Mouse (Mus musculus): ENCODE data around the gene Mospd2.

Gene Mospd2

DNA sequence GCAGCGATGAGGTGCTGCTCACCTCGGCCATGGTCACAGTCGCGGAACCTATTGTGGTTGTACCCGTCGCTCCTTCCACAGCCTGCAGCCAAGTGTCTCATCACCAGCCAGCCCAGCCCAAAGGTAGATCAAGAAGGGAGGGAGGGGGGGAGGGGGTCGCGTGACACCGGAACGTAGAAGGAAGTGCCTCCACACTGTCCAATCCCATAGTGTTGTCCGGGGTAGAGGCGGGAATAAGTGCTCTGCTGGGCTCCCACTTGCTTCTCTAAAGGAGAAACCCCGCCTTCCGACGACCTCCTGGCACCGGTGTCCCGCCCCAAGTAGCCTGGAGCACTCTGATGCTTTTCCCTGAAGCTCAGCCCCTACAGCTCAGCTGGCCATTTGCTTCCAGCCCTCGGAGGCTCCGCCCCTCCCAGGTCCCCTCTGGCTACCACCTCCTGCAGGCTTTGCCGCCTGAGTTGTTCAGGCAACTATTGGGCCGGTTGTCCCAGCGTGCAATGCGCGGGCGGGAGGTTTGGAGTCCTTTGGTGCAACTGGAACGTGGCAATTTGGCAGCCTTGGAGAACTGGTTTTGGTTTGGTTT, at the start of gene Mospd2, which contains the start of gene Fancb:
TSS of gene Mospd2 (minus strand) at position 183 of the 583 bp plus-strand sequence.
TSS of gene Fancb (plus strand) at position 400 of the 583 bp plus-strand sequence.
- DNase-seq, result peak; percentile 83 to 90

DNA sequence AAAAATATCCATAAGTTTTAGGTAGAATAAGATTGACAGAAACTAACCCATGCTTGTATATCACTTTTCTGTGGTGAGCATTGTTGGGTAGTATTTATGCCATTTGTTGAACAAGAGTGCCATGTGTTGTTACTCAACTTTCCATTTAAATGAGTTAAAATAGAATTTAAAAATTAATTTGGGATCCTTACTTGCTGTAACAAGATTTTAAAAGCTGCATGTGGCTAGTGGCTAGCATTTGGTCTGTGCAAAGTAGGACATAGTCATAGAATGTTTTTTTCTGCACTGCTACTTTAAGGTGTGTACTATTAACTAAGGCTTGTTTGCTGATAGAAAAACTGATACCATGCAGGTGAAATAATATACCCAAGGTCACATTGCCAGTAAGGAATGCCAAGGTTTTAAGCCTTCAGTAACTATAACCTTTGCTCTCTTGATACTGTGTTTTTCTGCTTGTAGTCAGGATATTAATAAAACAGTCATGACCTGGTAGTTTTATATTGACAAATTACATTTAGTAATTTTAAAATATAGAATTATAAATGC, 24.7 kb upstream of the Mospd2 start, which contains the start of gene Gm17604:
TSS of gene Gm17604 (minus strand) at position 51 of the 546 bp plus-strand sequence.
- DNase-seq, result no peak

DNA sequence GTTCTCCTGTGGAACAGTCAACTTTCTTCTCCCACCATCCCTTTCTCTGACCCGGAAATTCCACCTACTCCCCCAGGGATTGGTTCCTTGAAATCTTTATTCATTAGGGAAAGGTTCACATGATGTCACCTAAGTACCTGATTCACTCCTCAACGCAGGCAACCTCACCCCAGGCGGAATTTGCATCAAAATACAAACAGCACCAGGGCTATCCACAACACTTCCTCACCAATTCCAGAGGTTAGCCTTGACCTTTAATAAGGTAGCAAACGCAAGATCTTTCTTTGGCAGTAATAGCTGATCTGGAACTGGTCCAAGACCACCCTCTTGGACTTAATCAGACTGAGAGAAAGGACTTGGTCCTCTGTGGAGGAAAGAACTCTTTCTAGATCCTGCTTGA, 23.0 kb upstream of the Mospd2 start:
- DNase-seq, result no peak

DNA sequence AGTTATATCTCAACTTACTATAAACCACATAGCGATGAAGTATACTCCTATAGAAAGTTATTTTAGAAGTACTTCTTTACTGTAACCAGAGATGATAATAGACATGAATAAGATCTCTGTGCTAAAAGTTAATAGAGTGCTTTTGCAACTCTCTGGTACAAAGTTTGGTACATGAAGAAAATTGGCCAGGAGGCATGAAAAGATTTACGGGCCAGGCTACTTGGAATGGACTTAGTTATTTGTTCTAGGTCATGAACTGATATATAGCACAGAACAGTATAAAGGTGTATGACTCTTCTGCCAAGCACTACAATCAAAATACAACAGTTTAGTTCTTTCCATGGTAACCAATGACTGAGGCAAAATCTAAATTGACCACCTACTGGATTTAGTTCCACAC, 1.3 kb downstream of the Mospd2 start:
- no peak for DNase-seq

DNA sequence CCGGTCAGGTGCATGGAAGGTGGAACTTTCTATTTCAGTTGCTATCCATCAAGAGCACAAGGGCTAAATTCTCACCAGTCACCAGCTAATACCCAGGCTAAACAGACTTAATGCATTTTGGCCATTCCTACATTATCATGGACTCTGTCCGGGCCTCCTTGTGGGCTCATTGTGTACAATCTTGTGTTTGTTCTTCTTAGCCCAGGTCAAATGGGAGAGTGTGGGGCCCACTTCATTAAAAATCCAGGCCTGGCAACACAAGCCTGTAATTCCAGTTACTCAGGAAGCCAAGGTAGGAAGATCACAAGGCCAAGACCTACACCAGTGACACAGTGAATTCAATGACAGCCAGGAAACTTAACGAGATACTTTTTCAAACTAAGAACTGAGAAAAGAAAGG, 9.0 kb downstream of the Mospd2 start:
- no peak for DNase-seq

DNA sequence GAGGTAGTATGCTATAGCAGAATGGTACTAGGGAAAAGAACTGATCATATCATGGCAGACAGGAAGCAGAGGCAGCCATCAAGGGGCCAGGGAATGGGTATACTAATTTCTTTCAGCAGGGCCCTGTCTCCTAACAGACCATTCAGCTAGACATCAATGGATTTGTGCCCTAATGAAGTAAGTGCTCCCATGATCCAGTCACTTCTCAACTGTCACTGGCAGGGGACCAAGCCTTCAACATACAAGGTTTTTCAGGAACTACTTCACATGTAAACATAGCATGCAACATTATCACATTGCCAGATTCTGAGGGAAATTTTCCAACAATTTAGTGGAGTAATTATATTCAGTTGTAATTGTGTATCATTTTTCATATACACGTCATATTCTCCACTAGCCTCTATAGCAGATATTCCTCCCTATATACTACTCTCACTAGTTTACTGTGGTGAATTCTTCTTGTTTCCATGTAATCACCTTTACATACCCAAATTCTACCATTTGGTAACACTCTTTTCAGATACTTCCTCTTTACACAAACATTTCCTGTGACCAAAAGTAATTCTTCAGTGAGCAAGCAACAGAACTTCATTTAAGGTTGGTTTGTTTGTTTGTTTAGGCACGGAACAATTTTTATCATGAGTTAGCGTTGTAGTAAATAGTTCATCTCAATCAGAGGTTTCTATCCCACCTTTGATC, 14.3 kb downstream of the Mospd2 start:
- no peak for DNase-seq

DNA sequence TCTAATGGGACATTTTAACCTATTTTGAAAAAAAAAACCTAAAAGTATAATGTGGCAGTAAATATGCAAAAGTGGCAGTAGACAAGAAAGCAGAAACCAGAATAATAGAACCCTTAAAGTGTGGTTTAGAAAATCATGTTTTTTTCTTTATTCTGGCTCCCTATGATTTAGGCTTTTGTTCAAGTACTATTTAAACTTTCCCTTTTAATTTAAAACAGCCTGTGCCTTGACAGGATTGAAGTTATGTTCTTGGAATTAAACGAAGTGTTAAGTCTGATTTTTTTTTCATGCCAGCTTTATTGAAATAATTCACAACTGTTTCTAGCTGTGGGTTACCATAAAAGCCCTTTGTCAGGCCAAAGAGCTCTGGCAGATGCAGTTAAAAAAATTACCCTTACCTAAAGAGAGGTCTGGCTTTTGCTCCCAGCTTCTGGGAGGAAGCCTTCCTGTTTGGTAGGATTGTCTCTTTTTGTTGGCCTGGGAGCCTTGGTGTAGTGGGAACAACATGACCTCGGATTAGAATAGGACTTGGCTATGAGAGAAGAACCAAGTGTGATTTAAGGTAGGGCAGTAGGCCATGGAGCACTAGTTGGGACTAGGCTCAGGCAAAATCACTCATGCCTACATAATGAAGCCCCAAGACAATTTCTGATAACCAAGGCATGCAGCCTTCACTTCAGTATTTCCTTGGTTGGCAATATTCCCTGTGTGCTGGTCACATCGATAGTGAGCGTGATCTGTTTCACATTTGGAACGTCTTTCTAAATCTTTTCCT, 27.4 kb downstream of the Mospd2 start:
- DNase-seq, result no peak

DNA sequence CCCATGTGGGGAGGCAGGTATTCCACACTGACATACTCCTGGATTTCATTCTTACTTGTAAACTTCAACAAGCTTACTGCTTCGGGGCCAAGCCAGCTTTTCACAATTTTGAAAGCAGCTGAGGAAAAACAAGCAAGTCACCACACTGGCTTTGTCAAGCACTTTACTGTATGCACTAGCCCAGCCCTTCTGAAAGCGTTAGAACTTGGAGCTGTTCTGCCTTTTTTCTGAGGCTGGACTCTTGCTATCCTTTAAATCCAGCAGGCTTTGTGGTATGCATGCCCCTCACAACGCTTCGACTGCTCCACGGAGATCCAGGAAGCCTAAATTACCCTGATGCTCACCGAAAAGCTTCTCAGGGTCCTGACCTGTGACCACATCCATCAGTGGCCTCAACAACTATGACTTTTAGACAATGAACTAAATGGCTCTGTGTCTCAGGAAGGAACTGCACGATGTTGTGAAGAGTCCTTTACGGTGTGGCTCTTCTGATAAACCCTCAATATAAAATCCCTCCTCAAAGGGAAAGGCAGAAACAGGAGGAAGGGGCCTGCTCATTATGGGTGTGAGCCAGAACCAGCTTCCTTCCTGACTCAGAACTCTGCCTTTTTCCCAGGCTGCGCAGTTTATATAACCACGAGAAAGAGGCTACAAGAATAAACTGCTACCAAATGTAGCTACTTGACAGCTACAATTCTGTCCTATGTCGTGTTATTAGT, 28.2 kb downstream of the Mospd2 start:
- DNase-seq, result no peak

DNA sequence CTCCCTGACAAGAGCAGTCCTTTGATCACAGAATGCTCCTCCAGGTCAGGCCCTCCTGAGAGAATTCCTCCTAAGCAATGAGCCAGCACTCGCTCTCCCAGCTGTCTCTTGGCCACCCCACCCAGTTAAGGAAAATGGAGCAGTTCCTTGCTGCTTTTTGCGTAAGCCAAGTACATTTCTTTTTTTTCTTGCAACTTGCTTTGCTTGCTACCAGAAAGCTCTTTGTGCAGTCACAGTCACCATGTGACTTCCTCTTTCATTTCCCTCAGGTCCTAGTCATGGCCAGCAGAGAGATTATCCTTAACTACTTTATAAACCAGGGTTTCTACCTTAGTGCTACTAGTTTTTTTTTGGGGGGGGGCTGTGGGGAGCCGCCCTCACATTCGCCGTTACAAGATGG, 38.6 kb downstream of the Mospd2 start:
- DNase-seq, result no peak

DNA sequence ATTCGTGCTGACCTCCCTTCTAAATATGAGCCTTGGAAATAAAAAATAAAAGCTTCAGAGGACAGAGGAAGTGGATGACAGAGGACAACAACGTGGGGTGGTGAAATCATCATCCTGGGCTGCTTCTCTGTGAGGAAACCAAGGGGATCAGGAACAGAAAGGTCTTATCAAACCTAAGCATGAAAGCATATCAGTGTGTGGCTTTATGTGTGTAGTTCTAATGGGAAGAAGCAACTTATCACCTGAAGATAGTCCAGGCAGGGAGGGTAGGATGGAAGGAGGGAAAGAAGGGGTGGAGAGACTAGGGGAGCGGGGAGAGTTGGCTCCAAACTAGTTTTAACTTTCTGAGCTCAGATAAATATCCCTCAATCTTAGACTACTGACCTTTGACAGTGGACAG, 67.2 kb downstream of the Mospd2 start:
- no peak for DNase-seq

DNA sequence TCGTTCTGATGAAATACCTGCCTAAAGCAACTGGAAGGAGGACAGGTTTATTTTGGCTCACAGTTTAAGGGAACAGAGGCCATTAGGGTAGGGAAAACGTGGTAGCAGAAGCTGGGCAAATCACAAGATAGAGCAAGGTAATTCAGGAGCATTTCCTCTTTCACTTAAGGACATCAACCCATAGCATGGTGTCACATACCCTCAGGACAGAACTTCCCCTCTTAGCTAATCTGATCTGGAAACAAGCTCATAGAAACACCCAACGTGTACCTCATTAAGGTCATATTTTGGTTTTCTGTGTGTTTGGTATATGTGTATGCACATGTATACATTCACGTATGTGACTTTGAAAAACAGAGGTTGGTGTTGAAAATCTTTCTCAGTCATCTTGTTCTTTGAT, 68.0 kb downstream of the Mospd2 start:
- no peak for DNase-seq

DNA sequence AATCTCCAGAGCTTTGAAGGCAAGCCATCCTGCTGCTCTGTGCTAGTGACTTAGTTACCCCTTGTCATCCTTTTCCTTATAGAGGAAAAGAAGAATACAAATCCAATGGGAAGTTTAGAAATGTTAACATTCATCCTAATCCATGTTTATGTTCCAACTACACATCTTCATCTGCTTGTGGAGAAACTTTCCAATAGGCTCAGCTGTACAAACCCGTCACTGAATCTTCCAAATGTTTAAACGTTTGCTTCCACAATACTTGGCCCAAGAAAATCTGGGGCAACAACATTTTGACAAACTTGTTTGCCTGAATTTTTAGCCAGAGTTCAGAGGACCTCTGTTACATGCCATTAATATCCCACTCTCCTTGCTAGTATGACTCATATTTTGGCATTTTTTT, 78.3 kb downstream of the Mospd2 start:
- DNase-seq, result no peak

DNA sequence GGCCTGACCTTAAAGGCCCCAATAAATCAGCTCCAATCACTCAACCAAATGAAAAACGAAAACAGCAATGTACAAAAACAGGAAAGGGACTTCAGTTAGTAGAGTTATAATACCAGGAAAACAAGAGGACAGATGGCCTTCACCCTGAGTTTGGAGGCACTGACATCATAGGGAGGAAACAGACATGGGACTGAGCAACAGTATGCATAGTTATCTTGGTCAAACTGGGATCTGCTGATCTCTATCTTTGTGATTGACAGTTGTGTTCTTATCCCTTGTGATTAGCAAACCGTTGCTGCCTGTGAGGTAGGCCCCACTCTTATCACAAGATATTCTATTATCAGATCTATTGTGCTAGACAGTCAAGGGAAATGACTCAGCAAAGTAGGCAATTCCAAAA, 80.4 kb downstream of the Mospd2 start:
- DNase-seq, result no peak

DNA sequence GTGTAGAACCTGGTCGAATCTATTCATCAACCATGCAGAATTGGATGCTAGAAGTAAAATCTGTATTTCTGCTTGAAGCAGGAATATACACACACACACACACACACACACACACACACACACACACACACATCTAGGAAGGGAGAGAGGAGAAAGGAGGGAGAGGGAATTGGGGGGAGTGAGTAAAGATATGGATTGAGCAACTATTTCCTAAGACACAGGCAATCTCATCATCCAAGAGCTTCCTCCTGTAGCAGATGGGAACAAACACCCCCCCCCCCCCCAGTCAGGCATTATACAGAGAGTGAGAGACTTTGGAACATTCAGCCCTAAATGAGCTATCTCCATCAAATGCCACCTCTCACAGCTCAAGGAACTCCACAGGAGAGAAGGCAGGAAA, 93.9 kb downstream of the Mospd2 start:
- no peak for DNase-seq

All from cerebellum, postnatal 25 days (tissue).